Mouse (Mus musculus) neural tube, embryonic 11.5 days (tissue): ENCODE results near the gene Rasal1. TPM values are rescaled to one million over a fixed set of nuclear protein-coding genes. Genes with fewer than 3 reads are reported as not detected.

Experiments used
- ATAC-seq: fragments of 200-750 bp; cut with Nextera tagmentation; 2 replicates; pipeline ENCODE4 v1.8.0; 2017; ENCODE audit warnings: moderate number of reproducible peaks, mild to moderate bottlenecking, moderate TSS enrichment, moderate library complexity; ENCODE audit not compliant: insufficient read depth, low FRiP score, low TSS enrichment
- DNase-seq: peaks from one replicate; pipeline ENCODE4 v3.0.0-alpha.2; 2015; ENCODE audit warnings: low spot score
- H3K27ac ChIP-seq: fragments of 300-500 bp; sonication (generic); 2 replicates; pipeline ENCODE4 v1.5.1; 2014; ENCODE audit warnings: low read depth, mild to moderate bottlenecking, low read length
- H3K27me3 ChIP-seq: fragments of 300-500 bp; sonication (generic); 2 replicates; pipeline ENCODE4 v1.6.1; 2014; ENCODE audit warnings: mild to moderate bottlenecking, low read length, mixed read lengths; ENCODE audit not compliant: control insufficient read depth, insufficient read depth
- H3K36me3 ChIP-seq: fragments of 300-500 bp; sonication (generic); 2 replicates; pipeline ENCODE4 v1.6.1; 2014; ENCODE audit warnings: mild to moderate bottlenecking, low read length, moderate library complexity, mixed read lengths; ENCODE audit not compliant: control insufficient read depth, insufficient read depth
- H3K4me1 ChIP-seq: fragments of 300-500 bp; sonication (generic); 2 replicates; pipeline ENCODE4 v1.6.1; 2014; ENCODE audit warnings: low read length, mixed read lengths; ENCODE audit not compliant: control insufficient read depth, insufficient read depth
- H3K4me2 ChIP-seq: fragments of 300-500 bp; sonication (generic); 2 replicates; pipeline ENCODE4 v1.6.1; 2014; ENCODE audit warnings: low read depth, mild to moderate bottlenecking, moderate library complexity
- H3K4me3 ChIP-seq: fragments of 300-500 bp; sonication (generic); 2 replicates; pipeline ENCODE4 v1.5.1; 2014; ENCODE audit warnings: low read depth, low read length
- H3K9ac ChIP-seq: fragments of 300-500 bp; sonication (generic); 2 replicates; pipeline ENCODE4 v1.6.1; 2014; ENCODE audit warnings: mild to moderate bottlenecking, low read length
- H3K9me3 ChIP-seq: fragments of 300-500 bp; sonication (generic); 2 replicates; pipeline ENCODE4 v1.6.1; 2016; ENCODE audit warnings: low read length; ENCODE audit not compliant: control insufficient read depth
- WGBS: fragments of 180-500 bp; shearing (Covaris S2); extraction: QIAGEN DNeasy Blood & Tissue Kit; methylation state at CpG from one replicate; pipeline ENCODE4 v1.1.7; 2014; 5-methylcytosine and 5-hydroxymethylcytosine counted together
- polyA plus RNA-seq: library from polyadenylated mRNA; unstranded; fragments of >200 nt; fragmentation: Nextera tagmentation; extraction: Ambion mirVana; gene quantifications from 2 replicates; pipeline ENCODE4 v1.2.1, GENCODE M21; 2014

Rasal1 gene
- polyA plus RNA-seq, 1 experiment from 2014 or later = not detected

DNA sequence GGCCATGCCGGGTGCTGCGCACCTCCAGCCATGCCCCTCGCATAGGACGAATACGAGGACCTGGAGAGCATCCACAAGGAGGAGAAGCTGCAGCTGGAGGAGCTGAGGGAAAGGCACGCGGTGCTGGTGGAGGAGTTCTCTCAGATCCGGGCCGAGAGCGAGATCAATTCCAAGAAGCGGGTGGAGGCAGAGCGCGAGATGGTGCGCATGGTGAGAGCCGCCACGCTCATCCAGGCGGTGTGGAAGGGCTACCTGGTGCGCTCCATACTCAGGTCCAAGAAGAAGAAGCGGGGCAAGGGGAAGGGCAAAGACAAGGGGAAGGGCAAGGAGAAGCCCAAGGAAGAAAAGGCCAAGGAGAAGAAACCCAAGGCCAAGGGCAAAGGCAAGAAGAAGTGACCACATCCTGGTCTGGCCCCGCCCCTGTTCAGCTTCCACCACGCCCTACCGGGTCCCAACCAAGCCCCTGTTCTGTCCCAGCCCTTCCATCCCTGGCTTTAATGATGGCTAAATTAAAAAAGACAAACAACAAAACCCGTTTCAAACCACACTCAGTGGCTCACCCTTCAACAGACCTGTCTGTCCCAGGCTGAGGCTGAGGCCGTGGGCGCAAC lies 41.9 kb upstream of the Rasal1 start:
- ATAC-seq = no peak
- no peaks in the 10 kb centered on the region; the same call in 1 of the 2 replicates for H3K36me3 ChIP-seq
- DNase-seq = no peak
- no peaks in the 10 kb centered on the region for H3K27me3 ChIP-seq
- H3K27ac ChIP-seq = no peak overlapping the region
- H3K9ac ChIP-seq = no peak overlapping the region
- 70% methylated on average over 25 of the region's 25 CpGs for WGBS
- no peak overlapping the region for H3K4me3 ChIP-seq
- peaks cover 7% of the 10 kb centered on the region for H3K4me1 ChIP-seq
- H3K4me2 ChIP-seq = no peak overlapping the region
- no peaks in the 10 kb centered on the region for H3K9me3 ChIP-seq

DNA sequence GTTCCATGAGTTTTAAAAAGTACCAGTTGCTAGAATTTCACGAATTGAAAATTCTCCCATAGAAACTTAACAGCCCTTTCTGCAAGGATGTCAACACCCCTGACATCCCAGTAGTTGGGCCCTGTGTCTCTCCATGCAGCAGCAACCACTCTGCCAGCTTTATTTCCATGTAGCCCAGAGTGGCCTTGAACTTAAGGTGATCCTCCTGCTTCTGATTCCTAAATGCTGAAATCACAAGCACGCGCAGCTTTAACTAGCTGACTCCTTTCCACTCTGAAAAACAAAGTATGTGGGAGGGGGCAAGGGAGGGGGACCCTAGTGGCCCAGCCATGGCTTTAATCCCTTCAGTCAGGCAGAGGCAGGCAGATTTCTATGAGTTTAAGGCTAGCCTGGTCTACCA lies 41.3 kb upstream of the Rasal1 start:
- 78% methylated on average over 3 of the region's 3 CpGs for WGBS
- Histone ChIP-seq H3K36me3 (no peaks in the 10 kb centered on the region; the same call in 1 of the 2 replicates), H3K4me2 (no peak overlapping the region), H3K27me3 (no peaks in the 10 kb centered on the region), H3K4me1 (peaks cover 8% of the 10 kb centered on the region), H3K9ac (no peak overlapping the region), H3K9me3 (no peaks in the 10 kb centered on the region), H3K4me3 (no peak overlapping the region), H3K27ac (no peak overlapping the region)
- DNase-seq (no peak), ATAC-seq (no peak)

DNA sequence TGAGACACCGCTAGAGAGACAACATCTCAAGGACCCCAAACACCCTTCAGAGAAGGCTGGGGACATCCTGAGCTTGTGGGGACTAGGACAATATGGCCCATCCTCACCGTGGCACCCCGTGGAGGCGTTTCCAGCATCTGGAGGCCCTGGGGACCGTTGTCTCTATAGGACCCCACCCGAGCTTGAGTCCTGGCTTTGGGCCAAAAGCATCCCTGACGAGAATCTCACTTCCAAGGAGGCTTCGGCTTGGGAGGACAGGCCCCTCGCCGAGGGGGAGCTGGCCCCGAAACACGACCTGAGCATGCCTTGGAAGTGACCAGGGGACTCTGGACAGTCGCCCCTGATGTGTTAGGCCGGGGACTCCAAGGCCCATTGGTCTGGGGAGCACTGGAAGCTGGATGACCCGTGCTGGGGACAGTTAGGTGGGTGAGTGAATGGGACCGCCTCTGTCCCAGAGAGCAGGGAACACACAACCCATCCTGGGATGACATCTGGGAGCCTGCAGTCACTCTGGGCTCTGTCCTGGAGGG lies 39.3 kb upstream of the Rasal1 start:
- H3K4me1 ChIP-seq = peaks cover 12% of the 10 kb centered on the region
- H3K4me3 ChIP-seq = no peak overlapping the region
- no peaks in the 10 kb centered on the region for H3K9me3 ChIP-seq
- no peak overlapping the region for H3K4me2 ChIP-seq
- H3K27ac ChIP-seq = no peak overlapping the region
- no peak overlapping the region for H3K9ac ChIP-seq
- H3K27me3 ChIP-seq = no peaks in the 10 kb centered on the region
- H3K36me3 ChIP-seq = no peaks in the 10 kb centered on the region; the same call in 1 of the 2 replicates
- 92% methylated on average over 16 of the region's 16 CpGs for WGBS
- ATAC-seq = no peak
- DNase-seq = no peak

DNA sequence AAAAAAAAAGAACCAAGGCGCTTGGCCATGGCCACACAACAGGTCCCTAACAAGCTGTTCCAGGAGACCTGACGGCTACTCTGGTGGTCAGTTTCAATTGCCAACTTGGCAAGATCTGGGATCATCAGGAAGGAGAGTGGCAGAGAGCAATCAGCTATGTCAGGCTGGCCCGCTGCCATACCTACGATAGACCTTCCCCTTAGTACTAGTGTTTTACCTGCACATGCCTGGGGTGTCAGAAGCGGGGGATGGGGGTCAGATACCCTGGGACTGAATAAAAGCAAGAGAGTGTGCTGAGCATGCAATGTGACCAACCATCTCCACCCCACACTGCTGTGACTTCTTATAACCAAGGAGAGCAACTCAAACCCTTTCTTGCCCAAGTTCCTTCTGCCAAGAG lies 37.7 kb upstream of the Rasal1 start:
- Histone ChIP-seq H3K9me3 (no peaks in the 10 kb centered on the region), H3K4me1 (peaks cover 12% of the 10 kb centered on the region), H3K36me3 (no peaks in the 10 kb centered on the region; the same call in 1 of the 2 replicates), H3K27ac (no peak overlapping the region), H3K27me3 (no peaks in the 10 kb centered on the region), H3K4me3 (no peak overlapping the region; the same call in 1 of the 2 replicates), H3K9ac (no peak overlapping the region; the same call in 1 of the 2 replicates), H3K4me2 (peak overlapping the region; percentile 78)
- ATAC-seq (no peak), DNase-seq (no peak)
- WGBS = 95% methylated on average over 5 of the region's 5 CpGs

GRCm38 (mm10) chr5:120611416-120611815 lies 37.2 kb upstream of the Rasal1 start:
- peak overlapping the region; percentile 78 for H3K4me2 ChIP-seq
- ATAC-seq = no peak
- no peak for DNase-seq
- H3K27ac ChIP-seq = no peak overlapping the region
- no peaks in the 10 kb centered on the region for H3K9me3 ChIP-seq
- H3K27me3 ChIP-seq = no peaks in the 10 kb centered on the region
- 56% methylated on average over 8 of the region's 8 CpGs for WGBS
- H3K9ac ChIP-seq = peak overlapping the region; percentile 18
- H3K4me3 ChIP-seq = peak overlapping the region; percentile 73
- no peaks in the 10 kb centered on the region; the same call in 1 of the 2 replicates for H3K36me3 ChIP-seq
- peaks cover 12% of the 10 kb centered on the region for H3K4me1 ChIP-seq

DNA sequence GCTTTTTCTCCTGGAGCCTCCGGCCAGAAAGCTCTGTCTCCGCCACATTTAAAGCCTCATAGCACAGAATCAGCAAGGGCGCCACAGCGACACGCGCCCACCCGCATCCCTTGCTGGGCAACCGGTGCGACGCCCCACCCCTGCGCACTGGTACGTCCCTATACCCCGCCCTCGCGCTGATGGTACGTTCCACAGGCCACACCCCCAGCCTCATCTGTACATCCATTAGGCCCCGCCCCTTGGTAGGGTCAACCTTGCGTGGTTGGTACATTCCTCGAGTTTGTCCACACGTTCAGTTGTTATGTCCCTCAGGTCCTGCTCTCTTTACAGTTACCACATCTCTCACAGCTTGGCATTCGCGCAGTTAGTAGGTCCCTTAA lies 36.2 kb upstream of the Rasal1 start, which contains the start of the genes Rita1 and Ddx54:
Rita1 (minus strand) TSS at position 148 of the 380 bp plus-strand sequence.
Ddx54 (plus strand) TSS at position 298 of the 380 bp plus-strand sequence.
- Histone ChIP-seq H3K4me2 (peak within 1 kb of the TSS; percentile 95), H3K4me1 (peaks cover 12% of the 10 kb centered on the region), H3K27me3 (no peaks in the 10 kb centered on the region), H3K9me3 (no peaks in the 10 kb centered on the region), H3K36me3 (peaks cover 4% of the 10 kb centered on the region), H3K9ac (peak within 1 kb of the TSS; percentile 75), H3K4me3 (peak within 1 kb of the TSS; percentile 73), H3K27ac (peak within 1 kb of the TSS; percentile 76)
- ATAC-seq = peak; percentile 87
- peak; percentile 97 for DNase-seq
- under 1% methylated on average over 22 of the region's 22 CpGs for WGBS

DNA sequence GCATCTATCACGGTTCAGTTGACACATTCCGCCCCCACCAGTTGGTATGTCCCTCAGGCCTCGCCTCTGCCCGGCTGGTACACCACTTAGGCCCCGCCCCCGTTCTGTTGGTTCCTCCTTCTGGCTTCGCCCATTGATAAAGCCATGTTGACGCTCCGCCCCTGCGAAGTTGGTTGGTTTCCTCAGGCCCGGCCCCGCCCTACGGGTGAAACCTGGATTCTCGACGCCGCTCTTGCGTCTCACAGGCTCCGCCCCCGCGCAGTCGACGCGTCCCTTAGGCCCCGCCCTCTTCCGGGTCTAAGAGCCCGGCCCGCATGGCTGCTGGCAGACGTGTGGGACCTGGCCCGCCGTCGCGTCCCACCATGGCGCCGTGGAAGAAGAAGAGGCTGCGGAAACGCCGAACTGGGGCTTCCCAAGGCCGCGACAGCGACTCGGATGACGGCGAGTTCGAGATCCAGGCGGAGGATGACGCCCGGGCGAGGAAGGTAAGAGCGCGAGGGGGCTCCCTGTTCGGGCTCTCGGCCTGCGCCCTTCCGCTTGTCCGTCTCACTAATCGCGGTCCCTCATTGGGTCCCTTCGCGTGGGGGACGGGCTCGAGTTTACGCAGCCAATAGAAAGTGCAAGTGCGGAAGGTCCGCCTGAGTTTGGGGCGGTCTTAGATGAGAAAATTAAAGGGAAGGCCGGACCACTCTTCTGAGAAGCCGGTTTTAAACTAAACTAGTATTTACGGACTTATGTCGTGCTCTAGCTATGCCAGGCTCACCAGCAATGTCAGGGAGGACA lies 35.6 kb upstream of the Rasal1 start:
- peak overlapping the region; percentile 75 for H3K9ac ChIP-seq
- peak overlapping the region; percentile 76 for H3K27ac ChIP-seq
- DNase-seq (peak; percentile 100), ATAC-seq (peak; percentile 92)
- WGBS = under 1% methylated on average over 69 of the region's 69 CpGs
- no peaks in the 10 kb centered on the region for H3K9me3 ChIP-seq
- H3K27me3 ChIP-seq = no peaks in the 10 kb centered on the region
- peak overlapping the region; percentile 95 for H3K4me2 ChIP-seq
- H3K36me3 ChIP-seq = peaks cover 6% of the 10 kb centered on the region
- peaks cover 12% of the 10 kb centered on the region for H3K4me1 ChIP-seq
- H3K4me3 ChIP-seq = peak overlapping the region; percentile 73

- Histone ChIP-seq H3K4me2 (no peak overlapping the region), H3K9me3 (no peaks in the 10 kb centered on the region), H3K36me3 (peaks cover 30% of the 10 kb centered on the region), H3K4me3 (no peak overlapping the region), H3K4me1 (peaks cover 12% of the 10 kb centered on the region), H3K27ac (no peak overlapping the region), H3K9ac (no peak overlapping the region), H3K27me3 (no peaks in the 10 kb centered on the region)
- ATAC-seq (no peak), DNase-seq (no peak)
- WGBS = 97% methylated on average over 4 of the region's 4 CpGs
Observed at GRCm38 (mm10) chr5:120615903-120616302, 32.7 kb upstream of the Rasal1 start.
